Mouse (Mus musculus) adrenal gland, postnatal 4 days (tissue): ENCODE measurements around the gene Tmem63b. TPM values are rescaled to one million over a fixed set of nuclear protein-coding genes. Genes with fewer than 3 reads are reported as not detected.

Source experiments
- DNase-seq, 2 experiments: peaks; one replicate each; pipeline ENCODE4 v3.0.0; 2021 to 2022; ENCODE audit warnings: low spot score in 2 of 2, mixed read lengths in 2 of 2
- total RNA-seq, 2 experiments: library from RNA; stranded (reverse); gene quantifications; 2 replicates each; pipeline ENCODE4 v1.2.3; 2021

Gene Tmem63b
- total RNA-seq, 2 experiments from 2014 or later, result 49.5 to 57.6 TPM

DNA sequence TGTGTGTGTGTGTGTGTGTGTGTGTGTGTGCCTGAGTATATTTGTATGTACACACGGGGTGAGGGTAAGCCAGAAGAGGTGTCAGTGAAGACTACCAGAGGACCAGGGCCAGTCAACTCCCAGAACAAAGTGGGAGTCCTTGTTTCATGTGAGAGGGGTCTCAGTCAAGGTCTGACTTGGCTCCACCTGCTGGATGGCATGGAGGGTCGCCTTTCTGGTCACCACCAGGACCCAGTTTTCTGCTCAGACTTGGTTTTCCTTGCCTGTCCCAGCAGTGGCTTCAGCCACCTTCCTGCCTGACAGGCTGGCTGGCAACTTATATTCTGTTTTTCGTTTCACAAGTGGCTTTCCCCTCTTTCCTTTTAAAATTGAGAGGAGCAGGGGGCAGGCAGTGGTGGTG is 20.7 kb upstream of the Tmem63b start:
- no peak for DNase-seq

DNA sequence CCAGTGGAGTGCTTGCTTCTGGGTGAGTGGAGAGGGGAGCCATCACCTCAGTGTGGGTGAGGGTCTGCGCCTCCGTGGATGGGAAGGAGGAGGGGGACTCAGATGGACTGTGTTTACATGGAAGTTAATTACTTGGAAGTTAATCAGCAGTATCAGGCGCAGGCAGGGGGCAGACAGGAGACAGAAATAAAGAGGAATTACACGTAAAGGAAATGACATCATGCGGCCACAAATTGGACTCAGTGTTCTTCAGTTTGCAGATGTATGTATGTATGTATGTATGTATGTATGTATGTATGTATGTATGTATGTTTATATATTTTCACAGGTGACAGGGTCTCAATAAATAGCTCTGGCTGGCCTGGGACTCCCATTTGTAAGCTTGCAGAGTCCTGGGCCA is 20.1 kb upstream of the Tmem63b start:
- DNase-seq, result no peak

DNA sequence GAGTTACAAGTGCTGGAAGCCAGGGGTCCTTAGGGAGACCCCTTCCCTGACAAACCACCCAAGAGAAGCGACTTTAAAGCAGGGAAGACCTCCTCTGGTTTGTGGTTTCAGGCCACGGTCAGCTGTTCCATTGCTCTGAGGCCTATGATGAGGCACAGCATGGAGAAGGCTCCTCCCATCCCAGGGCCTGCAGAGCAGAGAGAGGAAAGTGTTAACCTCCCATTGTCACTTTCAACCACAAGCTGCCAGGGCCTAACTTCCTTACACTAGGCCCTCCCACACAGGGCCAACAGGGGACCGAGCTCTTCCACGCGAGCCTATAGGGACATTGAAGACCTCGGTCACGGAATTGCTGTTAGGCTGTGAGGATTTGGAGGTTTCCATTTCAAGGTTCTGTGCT is 16.5 kb upstream of the Tmem63b start:
- DNase-seq, result no peak

DNA sequence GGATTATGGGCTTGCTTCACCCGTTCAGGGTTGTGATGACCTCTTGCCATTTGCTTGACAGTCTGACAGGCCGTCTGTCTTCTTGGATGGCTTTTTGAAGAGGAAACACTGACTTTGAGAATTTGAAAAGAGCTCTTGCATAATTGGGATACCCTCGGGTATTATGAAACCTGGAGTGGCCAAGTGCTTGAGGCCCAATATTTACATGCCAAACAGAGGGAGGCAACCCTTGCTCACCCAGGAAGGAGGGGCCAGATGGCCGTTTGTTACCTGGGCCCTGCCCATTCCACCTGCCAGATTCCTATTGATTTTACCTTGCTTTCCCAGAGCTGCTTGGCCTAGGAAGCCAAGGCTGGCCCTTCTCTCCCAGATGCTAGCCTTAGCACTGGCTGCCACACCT is 15.5 kb upstream of the Tmem63b start:
- no peak for DNase-seq

DNA sequence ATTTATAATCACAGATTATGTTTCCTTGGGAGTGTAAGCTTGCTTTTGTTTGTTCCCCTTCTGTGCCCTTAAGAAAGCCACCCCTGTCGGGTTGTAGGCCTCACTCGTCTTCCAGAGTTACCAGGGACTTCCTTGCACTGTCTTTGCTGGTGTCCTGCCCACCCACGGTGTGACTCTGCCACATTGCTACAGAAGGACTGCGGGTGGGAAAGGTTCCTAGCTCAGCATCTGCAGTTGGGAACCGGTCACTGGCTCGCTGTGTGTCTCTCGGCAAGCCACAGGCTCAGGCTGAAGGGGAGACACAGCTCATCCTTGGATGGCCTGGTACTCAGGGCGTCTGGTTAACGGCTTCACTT is 14.5 kb upstream of the Tmem63b start:
- DNase-seq, result no peak

DNA sequence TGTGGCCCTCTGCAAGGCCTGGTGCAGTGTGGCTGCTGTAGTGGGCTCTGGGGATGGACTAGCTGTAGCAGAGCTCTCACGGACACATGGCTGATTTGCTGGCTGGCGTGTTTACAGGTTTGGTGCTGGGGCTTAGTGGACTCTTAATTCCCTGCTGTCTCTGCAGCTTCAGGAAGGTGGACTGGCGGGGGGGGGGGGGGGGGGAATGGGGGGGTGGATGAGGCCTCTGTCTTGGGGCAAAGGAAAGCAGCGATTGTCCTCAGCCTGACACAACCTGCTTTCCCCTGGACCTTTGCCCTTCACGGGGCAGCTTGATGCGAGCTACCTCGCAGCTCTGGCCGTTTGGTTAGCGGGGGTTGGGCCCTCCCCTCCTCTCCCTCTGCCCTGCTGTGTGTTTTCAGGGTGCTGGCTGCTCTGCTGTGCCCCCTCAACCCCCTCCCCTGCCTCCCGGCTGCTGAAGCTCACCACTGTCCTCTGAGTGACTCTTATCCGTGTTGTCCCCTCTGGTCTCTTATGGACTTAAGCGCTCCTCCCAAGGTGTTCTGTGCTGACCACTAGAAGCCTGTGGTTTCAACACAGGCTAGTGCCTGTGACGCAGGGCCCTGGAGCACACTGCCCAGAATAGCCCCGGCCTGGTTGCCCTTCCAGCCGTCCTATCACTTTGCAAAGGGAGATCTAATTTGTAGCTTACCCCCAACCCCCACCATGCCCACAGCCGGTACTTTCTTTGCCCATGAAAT is 14.0 kb upstream of the Tmem63b start:
- no peak for DNase-seq

DNA sequence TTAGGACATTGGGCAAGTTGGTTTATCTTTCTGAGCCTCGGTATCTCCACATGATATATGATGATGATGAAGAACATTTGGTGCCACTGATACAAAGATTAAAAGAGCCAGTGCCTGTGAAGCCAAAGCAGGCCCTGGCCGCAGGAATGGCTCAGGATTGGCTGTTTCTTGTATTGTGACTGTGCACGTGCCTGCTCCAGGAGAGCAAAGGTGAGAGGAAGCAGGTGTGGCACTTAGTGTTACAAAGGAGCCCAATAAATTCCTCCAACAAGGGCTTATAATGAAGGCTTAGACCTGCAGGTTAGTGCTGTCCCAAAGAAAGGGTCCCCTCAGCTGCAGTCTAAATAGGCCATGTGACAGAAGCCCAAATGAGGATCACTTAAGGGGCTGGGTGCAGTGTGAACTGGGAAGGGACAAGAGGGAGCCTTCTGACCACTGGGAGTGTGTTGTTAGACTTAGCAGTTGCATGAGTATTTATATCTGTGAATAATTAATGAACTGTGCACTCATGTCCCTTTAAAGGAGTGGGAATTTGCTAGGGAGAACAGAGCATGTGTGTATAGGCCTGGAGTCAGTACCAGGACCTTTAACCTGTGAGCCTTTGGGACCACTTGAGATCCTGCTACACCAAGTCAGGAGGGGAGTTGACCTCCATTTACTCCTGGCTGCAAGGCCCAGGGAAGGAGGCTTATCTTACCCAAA is 12.5 kb upstream of the Tmem63b start:
- no peak for DNase-seq

DNA sequence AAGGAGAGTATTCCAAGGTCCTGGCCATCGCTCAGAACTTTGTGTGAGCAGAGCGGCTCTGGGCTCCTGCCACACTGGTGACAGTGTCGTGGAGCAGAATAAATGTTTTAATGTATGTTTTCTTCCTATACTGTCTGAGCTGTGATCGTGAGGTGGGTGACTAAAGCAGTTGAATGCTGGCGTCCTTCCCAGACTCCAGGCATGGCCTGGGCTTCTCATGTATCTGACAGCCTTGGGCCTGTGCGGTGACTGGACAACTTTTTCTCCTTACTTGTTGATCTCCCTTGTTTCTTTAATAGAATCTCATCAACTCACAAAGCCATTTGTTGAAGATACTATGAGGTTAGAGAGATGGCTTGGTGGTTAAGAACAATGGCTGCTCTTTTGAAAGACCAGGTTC is 11.7 kb upstream of the Tmem63b start:
- DNase-seq, result no peak

DNA sequence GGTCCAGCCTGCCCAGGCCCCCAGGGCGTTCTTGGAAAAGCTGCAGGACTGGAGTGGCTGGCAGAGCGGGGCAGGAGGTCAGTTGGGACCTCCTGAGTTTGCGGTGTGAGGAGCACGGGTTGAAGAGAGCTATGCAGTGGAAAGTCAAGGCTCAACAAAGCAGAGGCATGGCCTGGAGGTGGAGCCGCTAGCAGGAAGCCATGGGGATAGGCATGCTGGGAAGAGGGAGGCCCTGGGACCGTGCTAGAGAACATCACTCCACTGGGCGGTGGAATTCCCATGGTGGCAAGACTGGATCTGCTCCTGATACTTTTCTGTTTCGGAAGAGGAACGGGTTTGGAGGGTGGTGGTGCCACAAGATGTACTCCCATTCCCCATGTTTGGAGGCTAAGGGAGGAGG is 10.3 kb upstream of the Tmem63b start:
- no peak for DNase-seq

DNA sequence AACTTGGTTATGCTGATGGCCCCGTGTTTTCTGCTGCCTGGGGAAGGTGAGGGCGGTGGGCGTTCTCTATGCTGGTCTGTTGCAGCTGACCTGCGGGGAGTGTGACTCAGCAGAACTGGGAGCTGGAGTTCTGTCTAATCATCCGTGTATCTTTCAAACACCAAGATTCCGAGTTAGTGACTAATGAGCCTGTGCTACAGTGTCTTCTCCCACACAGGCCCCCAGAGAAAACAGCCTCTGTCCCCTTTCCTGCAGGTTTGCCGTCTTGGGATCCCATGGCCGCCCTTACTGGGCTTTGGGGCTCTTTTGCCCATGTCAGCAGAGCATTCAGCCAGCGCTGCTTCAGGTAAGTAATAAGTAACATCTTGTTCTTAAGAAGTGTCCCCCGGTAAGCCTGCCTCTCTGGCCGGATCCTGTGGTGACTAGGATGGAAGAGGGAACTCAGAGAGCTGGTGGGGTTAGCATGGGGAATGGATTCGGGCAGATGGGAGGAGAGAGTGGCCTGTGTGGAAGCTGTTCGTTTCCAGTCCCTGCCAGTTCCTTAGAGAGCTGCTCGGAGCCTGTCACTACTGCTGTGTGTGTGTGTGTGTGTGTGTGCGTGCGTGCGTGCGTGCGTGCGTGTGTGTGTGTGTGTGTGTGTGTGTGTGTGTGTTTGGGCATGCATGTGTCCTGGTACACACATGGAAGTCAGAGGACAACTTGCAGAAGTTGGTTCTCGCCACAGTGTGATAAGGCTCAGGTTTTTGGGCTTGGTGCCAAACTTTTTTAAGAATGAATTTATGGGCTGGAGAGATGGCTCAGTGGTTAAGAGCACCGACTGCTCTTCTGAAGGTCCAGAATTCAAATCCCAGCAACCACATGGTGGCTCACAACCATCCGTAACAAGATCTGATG is 8.8 kb upstream of the Tmem63b start:
- DNase-seq, result no peak

DNA sequence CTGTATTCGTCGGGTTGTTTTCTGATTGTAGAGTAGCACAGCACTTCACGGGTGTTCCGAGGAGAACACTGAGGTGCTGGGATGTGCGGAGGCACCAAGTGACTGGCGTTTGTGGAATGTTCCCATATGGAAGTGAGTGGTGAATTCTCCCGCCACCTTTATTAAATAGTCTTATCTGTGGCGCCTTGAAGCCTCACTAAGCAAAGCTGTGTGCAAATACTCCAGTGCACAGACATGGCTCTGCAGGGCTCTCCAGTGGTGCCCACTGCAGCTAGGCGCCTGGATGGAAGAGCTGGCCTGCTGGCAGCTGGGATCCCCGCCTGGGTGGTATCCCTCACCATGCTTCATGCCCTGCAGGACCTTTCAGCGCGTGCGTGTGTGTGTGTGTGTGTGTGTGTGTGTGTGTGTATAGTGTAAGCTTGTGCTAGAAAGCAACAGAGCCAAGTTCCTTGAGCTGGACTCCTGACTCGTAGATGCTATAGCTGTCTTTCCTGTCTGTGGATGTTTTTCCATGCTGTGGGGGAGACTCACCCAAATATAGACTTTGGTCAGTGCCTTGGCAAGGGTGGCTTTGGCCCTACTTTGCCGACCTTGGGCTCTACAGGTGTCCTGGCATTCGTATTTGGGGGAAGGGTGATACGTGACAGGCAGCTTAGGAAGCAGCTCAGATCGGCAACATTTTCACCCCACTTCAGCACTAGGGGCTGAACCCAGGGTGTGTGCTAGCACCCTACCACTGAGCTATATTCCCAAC is 7.3 kb upstream of the Tmem63b start:
- no peak for DNase-seq

DNA sequence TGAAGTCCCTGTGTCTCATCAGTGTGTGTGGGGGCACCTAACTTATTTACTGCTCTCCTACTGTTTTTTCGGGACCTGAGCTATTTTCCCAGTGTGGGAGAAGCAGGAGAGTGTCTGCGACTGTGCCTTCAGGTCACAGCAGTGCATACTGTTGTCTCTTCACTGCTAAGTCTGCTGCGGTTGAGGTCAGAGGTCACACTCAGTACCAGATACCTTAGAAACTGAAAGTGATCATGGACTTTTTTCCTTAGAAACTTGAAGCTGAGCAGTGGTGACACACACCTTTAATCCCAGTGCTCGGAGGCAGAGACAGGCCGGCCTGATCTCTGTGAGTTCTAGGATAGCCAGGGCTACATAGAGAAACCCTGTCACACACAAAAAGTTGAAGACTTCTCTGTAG is 5.5 kb upstream of the Tmem63b start:
- DNase-seq, result no peak

DNA sequence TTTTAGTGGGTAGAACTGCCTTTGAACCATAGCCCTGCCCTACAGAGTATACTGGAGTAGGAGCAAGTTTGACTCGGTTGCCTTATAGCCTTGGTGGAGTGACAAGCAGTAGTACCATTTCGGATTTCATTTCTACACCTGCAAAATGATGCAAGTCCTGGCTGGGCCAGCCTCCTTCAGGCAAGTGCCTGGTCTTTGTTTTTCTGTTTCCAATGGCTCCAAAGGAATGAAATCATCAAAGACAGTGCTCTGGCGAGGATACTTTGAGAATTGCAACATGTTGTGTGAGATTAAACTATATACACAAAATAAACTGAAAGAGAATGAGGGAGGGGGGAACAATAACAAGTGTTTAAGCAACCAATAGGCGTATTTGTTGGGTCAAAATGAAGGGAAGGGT is 3.3 kb upstream of the Tmem63b start:
- DNase-seq, result no peak

DNA sequence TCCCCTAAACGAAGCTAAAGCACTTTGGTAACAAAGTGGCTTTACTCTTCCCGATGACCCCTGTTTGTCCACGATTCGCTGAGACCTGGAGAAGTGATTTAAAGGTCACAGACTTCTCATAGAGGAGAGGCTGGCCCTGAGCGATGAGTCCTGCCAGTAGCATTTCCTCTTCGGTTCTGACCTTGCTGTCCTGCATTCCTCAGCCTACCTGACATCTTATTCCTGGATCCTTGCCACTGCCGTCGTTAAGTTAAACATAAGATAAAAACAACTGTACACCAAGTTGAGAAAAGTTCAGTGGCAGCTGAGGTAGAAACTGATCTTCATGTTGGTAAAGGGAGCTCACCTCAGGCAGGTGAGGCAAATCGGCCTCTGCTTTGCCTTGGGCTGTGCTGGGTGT is 2.4 kb upstream of the Tmem63b start:
- no peak for DNase-seq

DNA sequence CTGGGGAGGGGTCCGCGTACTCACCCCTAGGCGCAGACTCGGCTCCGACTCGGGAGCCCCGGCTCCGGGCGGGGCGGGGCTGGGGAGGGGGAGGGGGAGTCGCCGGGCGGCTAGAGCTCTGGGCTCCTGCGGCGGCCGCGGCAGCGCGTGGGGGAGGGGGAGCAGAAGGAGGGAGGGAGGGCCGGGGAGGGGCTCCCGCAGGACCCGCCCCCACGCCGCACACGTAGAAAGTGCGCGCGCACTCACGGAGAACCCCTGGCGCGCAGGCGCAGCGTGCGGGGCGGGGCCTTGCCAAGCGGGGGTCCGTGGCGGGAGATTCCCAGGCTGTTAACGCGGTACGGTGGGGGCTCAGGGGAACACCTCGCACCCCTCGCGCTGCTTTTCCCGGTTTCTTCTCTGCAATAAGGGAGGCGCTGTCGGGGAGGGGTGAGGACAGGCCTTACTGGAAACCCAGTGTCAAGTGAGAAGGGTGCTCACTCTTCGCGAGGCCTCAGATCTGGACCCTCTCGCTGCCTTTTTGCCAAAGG is 549 bp downstream of the Tmem63b start, which contains the start of gene Mrpl14:
Mrpl14 (plus strand) TSS at position 230 of the 527 bp plus-strand sequence.
- DNase-seq, result peak; percentile 86 to 89

DNA sequence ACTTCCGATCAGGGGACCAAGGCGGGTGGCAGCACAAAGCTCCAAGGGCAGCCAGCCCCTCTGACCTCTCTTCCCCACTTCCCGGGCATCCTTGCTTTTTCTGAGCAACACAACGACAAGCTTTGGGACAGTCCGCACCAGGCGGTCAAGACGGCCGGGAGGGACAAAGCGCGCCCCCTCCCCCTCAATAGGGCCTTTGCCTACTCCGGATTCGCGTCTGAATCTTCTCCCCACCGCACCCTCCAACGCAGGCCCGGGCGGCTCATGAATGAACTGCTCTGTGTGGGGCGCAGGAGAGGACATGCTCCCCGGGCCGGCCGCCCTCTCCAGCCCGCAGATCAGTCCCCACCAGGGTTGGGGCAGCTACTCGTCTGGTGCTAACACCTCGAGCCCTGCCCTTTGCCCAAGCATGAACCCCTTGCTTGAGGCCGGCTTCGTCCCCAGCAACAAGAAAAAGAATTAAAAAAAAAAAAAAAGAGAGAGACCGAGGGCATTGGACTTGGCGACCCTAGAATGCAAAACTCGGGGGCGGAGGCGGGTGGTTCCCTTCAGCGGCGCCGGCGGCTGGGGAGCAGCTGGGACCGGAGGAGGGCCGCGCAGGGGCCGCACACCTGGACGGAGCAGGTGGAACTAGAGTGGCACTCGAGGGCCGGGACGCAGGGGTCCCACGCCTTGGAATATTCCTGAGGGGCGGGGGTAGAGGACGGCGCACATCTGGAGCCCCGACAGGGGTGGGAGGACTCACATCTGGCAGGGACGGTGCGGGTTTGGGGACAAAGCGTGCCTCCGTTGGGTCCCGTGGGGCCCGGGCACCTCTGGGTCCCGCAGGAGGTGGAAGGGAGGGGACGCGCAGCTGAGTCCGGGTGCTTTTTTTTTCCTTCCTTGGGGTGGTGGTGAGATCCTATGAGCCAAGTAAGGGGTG is 1.3 kb downstream of the Tmem63b start:
- DNase-seq, result no peak

DNA sequence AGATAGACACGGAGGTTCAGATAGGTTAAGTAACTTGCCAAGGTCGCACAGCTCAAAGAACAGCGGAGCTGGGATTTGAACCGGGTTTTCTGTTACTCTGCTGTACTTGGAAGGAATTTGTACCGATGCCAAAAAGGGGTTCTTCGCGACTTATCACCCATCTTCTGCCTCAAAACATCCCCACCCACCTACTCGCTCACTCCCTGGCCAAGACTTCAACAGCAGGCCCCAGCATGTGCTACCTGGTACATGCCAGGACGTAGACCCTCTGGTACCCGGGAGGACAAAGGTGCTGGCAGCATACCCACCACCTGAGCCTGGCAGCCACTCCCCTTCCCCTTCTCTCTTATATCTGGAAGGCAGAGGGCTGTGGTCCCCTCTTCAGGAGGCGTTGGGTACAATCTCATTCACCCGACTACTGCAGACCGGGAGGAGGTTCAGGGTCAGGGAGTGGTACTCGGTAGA is 2.0 kb downstream of the Tmem63b start:
- no peak for DNase-seq

DNA sequence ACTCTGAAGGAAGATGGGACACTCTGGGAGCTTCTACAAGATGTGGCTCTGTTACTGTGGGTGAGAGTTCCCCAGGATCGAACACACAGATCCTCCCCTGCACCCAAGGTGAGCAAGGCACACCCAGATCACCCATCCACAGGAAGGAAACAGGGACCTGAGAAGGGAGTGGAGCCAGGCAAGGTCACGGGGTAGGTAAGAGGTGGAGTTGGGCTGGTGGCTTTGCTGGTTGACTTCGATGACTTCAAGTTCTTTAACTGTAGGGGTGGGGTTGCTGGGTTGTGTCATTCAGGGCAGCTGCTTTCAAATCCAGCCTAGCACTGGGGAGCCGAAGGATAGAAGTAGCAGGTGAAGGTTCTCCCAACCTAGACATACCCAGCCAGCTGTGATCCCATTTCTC is 3.9 kb downstream of the Tmem63b start:
- no peak for DNase-seq

DNA sequence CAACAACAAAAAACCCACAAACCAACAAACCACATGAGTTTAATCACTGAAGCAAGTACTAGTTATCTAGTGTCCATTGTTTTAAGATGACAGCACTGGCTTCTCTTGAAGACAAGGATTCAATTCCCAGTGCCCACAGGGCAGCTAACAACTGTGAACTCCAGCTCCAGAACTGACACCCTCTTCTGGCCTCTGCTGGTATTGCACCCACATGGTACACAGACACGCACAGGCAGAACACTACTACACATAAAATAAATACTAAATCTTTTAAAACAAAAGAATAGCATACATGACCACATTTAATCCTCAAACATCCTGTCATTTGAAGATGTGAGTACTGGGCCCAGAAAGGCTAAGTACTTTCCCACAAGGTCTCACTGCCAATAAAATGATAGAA is 5.1 kb downstream of the Tmem63b start:
- no peak for DNase-seq
